Mouse (Mus musculus) adrenal gland, adult 2 months (tissue): Measurements from ENCODE around the gene Hdac11. TPM values are rescaled to one million over a fixed set of nuclear protein-coding genes. Genes with fewer than 3 reads are reported as not detected.
"Not testable (repeated sequence)": the region's sequence is repeated elsewhere in the genome, so short reads cannot be mapped to it uniquely, and the experiment has no call there.

ENCODE experiments used
- DNase-seq: peaks from one replicate; pipeline ENCODE4 v3.0.0; 2021
- long read RNA-seq: library from polyadenylated mRNA; stranded (forward); transcript quantifications from one replicate; pipeline ENCODE4 v2.0.0, GENCODE M21; 2021
- polyA plus RNA-seq: library from polyadenylated mRNA; depleted of rRNA; stranded (reverse); fragments of >200 nt; gene quantifications from 2 replicates; pipeline ENCODE4 v1.2.3, GENCODE M21; 2012; rRNA removed
- total RNA-seq, 2 experiments: library from RNA; stranded (reverse); gene quantifications; 2 replicates each; pipeline ENCODE4 v1.2.3; 2021

The Hdac11 gene
- total RNA-seq (10 to 100 TPM in 1 of 2 experiments, 1 to 10 TPM in 1; 6.9 to 14.6 TPM), polyA plus RNA-seq (8.1 and 11.8 TPM in 2 replicates)
- long read RNA-seq, transcript Hdac11-201 (10 exons, 2,653 nt): major isoform, 6 of 10 reads
- long read RNA-seq, partial matches to known transcripts: 1 of 10 reads
- long read RNA-seq, other reads (novel, unspliced or antisense): 1 of 10 reads

- DNase-seq: peak; percentile 94
Measured at GRCm38 (mm10) chr6:91156554-91157236, at the start of gene Hdac11. Gene Hdac11 (plus strand): TSS chr6:91156665.

GRCm38 (mm10) chr6:91108301-91108916, 48.1 kb upstream of the Hdac11 start:
- no peak for DNase-seq

- no peak for DNase-seq
Measured at GRCm38 (mm10) chr6:91108917-91109450, 47.5 kb upstream of the Hdac11 start.

GRCm38 (mm10) chr6:91109489-91109888, 47.0 kb upstream of the Hdac11 start:
- no peak for DNase-seq

- DNase-seq: no peak
Measured at GRCm38 (mm10) chr6:91110323-91111020, 46.0 kb upstream of the Hdac11 start.

- no peak for DNase-seq
Measured at GRCm38 (mm10) chr6:91111141-91111953, 45.1 kb upstream of the Hdac11 start.

- no peak for DNase-seq
Measured at GRCm38 (mm10) chr6:91111954-91112252, 44.6 kb upstream of the Hdac11 start.

- DNase-seq: no peak
Measured at GRCm38 (mm10) chr6:91114716-91115115, 41.7 kb upstream of the Hdac11 start.

GRCm38 (mm10) chr6:91115158-91115557, 41.3 kb upstream of the Hdac11 start:
- no peak for DNase-seq

GRCm38 (mm10) chr6:91115863-91116243, 40.6 kb upstream of the Hdac11 start:
- DNase-seq: no peak

- DNase-seq: peak; percentile 96
Measured at GRCm38 (mm10) chr6:91116244-91117145, 40.0 kb upstream of the Hdac11 start, which contains the start of gene Nup210. Gene Nup210 (minus strand): TSS chr6:91116829.

GRCm38 (mm10) chr6:91117149-91117548, 39.3 kb upstream of the Hdac11 start:
- no peak for DNase-seq

GRCm38 (mm10) chr6:91118526-91118925, 37.9 kb upstream of the Hdac11 start:
- DNase-seq: no peak

- DNase-seq: peak; percentile 24
Measured at GRCm38 (mm10) chr6:91120206-91120605, 36.3 kb upstream of the Hdac11 start.

GRCm38 (mm10) chr6:91121089-91121488, 35.4 kb upstream of the Hdac11 start:
- DNase-seq: not testable (repeated sequence)

GRCm38 (mm10) chr6:91123453-91123852, 33.0 kb upstream of the Hdac11 start:
- DNase-seq: no peak

- DNase-seq: no peak
Measured at GRCm38 (mm10) chr6:91124286-91125227, 31.9 kb upstream of the Hdac11 start.

- no peak for DNase-seq
Measured at GRCm38 (mm10) chr6:91125228-91125585, 31.3 kb upstream of the Hdac11 start.

GRCm38 (mm10) chr6:91128996-91129395, 27.5 kb upstream of the Hdac11 start:
- no peak for DNase-seq

GRCm38 (mm10) chr6:91130856-91131255, 25.6 kb upstream of the Hdac11 start:
- DNase-seq: no peak
